Mouse (Mus musculus): ENCODE measurements around the gene Eef2. TPM values are rescaled to one million over a fixed set of nuclear protein-coding genes. Genes with fewer than 3 reads are reported as not detected.
A peak's percentile ranks its signal among the peaks of the same experiment; 100 is the strongest.
"Not testable (repeated sequence)": the region's sequence is repeated elsewhere in the genome, so short reads cannot be mapped to it uniquely, and the experiment has no call there.

Gene Eef2
- total RNA-seq, 2 experiments from 2014 or later = 1,326 to 1,351 TPM

DNA sequence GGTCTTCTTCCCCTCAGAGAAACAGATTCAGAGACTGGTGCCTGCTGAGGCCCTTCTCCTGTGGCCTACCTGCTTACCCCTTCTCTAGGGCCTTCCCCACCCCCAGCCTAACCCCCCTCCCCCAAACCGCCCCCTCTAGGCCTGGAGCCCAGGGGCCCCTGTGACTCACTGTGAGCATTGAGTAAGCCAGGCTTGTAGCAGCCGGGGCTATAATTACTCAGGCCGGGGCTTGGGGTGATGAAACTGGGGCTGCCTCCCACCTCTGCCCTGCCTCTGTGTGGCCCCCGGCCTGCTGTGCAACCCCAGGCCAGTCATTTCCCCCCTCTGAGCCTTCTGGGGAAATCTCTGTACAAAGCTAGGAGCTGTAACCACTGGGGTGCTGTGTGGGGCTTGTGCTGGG is 30.1 kb upstream of the Eef2 start:
- no peak for DNase-seq

DNA sequence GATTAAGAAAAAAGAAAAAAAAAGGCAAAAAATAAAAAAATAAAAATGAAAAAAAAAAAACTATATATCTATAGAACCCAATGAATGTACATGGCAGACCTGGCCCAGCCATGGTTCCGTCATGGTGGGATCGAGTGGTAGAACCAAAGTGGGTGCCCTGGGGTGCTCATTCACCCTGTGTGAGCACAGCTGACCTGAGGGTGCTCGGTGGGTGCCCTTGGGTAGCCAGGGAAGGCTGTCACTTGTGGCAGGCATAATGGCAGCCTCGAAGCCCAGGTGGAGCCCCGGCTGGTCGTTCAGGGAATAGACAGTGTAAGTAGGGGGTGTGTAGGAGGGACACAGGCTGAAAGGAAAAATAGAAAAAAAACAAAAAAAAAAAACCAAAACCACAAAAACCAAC is 25.2 kb upstream of the Eef2 start:
- no peak for DNase-seq

DNA sequence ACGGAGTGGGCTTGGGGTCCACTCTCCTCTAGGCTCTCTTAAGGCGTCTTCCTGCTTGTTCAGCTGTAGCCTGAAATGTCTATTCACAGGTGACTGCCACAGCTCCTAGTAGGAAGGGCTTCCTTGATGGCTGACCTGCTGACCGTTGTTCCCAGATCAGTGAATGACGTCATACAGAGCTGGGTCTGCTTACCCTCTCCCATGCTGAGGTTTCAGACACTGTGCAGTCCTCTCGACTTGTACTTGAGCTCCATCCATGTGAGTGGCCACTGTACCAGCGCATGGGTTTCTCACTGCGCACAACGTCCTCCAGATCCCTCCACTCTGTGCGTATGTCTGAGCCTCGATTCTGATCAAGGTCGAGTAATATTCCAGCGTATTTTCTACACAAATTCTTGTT is 23.8 kb upstream of the Eef2 start:
- no peak for DNase-seq

DNA sequence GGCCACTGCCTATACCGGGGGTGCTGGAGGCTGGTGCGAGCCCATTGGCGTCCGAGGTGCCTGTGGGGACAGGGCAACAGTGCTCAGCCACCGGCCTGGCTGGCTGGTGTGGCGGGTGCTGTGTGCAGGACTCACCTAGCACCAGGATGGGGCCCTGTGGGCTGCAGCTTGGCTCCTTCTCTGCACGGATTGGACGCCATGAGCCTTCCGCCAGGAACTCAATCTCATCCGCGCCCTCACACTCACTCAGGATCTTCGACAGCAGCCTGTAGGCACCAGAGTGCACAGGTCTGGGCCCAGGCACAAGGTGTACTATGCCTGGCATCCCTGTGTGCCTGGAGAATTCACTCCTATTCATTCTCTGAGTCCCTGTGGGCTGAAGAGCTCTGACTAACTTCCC is 22.1 kb upstream of the Eef2 start:
- DNase-seq = no peak

DNA sequence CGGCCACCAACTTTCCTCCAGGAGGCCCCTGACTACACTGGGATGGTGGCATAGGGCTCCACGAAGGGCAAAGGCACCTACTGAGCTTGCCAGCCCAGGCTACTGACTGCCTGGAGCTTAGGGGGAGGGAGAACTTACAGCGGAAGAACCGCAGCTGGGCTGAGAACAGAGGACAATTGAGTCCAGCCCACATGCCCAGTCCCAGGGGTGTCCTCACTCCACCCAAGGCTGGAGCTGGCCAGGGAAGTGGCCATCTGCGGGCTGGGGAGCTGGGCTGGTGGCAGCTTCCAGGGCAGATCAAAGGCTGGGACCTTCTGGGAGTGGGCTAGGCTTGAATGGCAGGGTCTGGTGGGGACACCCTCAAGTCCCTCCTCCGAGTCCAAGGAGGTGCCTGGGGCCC is 21.7 kb upstream of the Eef2 start:
- no peak for DNase-seq

DNA sequence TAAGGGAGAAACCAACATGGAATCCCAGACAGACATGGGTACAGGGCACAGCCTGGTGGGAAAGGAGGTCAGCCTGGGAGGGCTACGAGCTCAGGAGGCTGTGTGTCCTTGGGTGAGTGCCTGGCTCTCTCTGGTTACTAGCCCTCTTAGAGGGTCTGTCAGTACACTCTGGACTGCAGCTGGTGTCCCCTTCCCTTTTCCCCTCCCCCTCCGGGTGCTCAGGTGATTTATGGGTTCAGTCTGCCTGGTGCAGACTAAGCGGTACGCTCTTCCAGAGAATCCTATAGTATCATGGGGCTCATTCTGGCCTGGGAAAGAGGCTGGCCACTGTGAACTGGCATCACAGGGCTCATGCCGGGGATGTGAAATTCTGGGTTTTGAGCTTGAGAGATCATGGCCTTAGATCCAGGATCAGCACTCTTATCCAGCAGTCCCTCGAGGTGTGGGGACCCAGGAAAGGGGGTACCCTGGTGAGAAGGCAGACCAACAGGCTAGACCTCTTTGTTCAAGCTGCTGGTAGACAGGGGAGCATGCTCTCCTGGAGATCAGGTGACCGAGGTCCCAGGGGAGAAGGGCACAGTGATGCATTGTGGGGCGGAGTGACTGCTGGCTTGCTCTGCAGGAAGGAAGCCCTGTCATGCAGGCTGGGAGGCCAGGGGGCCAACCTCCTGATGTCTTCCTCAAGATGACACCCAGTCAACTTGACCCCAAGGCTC is 14.7 kb upstream of the Eef2 start:
- DNase-seq = no peak

DNA sequence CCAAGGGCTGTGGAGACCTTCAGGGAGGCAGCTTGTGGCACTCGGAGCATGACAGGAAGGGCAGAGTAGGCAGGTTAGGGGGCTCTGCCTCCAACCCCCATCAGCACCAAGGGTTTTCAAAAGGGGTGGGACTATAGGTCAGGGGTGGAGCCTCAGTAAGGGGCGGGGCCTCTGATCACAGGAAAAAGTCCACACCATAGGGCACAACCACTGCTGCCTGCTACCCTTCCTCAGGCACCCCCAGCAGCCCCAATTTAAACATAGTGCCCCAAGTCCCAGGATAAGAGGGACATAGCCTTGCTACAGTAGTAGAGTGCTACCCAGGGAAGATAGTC is 14.1 kb upstream of the Eef2 start:
- no peak for DNase-seq

DNA sequence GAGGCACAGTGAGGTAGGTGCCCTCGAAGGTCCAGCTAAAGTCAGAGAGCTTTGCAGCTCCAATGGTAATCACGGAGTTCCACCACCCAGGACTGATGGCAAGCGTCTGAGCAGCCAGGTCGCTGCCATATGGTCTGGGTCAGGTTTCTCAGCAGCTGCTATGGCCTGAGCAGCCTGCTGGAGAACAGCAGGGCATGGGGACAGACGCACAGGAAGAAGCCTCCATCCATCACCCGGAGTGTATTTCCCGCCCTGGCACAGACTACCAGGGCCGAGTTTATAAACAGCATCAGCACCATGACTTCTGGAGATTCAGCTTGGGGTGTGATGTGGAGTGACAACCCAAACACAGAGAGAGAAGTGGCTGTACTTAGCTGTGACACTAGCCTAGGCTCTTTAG is 11.3 kb upstream of the Eef2 start:
- DNase-seq = no peak

DNA sequence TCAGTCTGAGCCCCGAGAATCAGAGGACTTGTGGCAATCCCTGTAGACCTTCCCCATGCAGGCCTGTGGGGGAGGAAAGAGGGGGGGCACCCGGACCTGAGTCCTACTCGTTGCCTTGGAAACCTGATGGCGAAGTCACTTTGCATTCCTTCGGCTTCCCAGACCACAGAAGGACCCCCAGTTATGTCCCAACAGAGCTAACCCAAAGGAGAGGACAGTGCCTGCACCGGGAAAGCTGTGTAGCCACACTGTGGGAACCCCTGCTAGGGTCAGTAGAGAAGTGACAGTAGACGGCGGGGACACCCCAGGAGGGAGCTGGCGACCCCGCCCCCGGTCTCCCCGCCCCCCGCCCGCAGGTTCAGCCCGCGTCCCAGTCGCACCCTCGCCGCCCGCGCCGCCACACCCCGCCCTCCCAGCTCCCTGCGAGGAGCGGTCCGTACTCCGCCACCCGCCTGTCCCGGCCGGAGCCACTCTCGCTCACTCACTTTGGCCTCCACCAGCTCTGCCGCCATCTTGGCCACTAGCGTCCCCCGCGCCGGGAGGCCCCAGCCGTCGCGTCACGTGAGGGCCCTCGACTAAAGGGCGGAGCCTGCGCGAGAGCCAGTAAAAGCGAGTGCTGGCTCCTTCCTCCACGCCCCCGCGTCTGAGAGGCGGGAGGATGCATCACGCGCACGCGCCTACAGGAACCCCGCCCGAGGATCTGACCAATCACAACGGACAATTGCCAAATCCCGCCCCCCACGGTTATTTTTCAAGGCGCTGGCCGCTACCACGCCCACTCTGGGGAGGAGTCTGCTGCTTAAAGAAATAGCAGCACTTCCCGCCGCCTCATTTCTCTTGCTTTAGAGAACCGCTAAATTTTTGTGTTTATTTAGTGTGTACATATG is 9.0 kb upstream of the Eef2 start, which contains the start of gene Pias4:
Gene Pias4 (minus strand): TSS at position 724 of the 887 bp plus-strand sequence.
- DNase-seq = peak; percentile 100

DNA sequence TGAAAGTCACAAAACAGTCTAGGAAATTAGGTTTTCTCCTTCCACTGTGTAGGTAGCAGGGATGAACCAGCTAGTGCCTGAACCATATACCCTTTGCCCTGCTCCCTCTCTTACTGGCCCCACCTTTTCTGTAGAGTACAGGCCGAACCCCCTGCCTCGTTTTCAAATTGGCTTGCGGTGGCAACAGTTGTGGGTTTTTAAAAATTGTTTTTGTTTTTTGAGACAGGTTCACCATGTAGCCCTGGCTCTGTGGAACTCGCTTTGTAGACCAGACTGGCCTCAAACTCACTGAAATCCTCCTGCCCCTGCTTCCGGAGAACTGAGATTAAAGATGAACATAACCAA is 8.4 kb upstream of the Eef2 start:
- DNase-seq = no peak

DNA sequence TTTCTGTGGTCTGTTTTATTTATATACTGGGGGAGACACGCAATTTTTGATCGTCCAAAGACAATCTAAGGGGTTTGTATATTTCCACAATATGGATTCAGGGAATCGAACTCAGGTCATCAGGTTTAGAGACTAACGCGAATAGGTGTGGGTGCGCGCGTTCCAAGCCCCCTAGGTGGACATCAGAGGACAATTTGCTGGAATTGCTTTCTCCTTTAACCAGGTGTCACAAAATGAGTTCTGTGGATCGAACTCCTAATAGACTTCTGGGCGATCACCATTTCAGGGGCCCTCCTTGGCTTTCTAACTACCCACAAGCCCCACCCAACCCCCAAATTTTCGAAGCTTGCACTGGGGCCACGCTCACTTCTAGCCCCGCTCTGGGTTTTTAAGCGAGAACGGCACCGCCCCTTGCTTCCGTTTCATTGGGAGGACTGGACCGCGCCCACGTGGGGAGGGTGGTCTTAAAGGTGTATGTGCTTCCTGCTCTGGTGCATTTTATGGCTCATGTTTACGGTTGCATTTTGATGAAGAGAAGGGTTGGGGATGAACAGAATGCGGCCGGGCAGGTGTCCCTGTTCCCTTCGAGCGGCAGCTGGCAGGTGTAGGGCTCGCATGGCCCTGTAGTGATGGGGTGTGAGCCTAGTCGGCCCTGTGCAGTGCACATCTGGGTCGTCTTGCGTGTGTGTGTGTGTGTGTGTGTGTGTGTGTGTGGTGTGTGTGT is 7.7 kb upstream of the Eef2 start:
- DNase-seq = peak; percentile 86

DNA sequence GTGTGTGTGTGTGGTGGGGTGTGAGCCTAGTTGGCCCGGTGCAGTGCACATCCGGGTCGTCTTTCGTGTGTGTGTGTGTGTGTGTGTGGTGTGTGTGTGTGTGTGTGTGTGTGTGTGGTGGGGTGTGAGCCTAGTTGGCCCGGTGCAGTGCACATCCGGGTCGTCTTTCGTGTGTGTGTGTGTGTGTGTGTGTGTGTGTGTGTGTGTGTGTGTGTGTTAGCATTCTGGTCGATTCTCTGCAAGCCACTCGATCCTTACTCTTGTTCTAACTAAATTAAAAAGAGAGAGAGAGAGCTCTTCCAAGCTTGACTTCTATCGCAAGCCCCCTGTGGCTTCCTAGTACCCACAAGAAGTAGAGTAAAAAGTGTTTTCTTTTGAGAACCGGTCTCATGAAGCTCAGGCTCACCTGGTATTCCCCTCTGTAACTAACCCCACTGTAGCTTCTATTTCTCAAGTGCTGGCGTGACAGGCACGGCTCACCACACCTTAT is 7.0 kb upstream of the Eef2 start:
- not testable (repeated sequence) for DNase-seq

DNA sequence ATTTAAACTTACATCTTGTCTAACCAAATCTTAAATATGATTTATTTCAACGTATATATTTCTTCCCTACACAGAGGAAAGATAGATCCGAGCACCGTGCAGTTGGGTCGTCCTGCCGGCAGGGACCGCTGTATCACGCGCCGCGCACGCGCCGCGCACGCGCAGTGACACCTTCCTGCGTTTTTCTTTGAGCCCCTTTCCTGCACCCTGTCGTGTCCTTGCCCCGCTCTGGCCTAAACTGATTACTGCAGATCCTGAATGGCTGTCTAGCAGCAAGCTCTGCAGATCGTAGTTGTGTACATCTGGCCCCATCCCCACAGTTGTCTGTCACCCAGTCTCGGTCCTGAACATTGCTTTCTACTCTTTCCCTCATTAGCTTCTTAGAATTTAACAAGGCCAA is 3.3 kb upstream of the Eef2 start:
- peak; percentile 89 for DNase-seq

DNA sequence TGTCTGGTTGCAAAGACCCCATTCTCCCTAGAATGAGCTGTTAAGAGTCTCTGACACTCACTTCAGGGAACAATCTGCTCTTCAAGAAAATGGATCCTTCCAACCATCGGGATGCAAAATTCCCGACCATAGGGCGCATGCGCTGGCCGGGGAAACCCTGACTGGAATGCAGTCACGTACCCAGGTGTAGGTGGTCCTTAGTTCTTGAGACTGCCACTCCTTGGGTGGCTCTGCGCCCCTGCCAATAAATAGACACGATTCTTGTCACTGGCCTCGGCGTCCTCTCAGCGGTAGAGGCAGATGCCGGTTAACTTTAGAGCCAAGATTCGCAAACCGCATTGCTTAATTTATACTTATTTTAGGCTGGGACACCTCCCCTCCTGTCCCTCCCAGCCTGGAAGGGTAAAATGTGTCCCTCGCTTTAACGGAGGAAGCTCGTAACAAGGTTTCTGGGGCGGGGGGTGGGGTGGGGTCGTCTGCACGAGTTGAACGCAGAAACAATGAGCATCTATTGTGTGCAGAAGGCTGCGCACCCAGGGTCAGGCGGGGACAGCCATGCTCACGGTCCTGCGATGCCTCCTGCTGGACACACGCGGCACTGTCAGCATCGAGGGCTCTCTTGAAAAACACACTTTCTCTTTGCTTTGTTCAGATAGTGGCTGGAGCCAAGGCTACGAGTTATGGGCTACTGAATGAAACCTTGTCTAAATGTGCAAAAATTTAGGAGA is 1.6 kb upstream of the Eef2 start:
- peak; percentile 94 for DNase-seq

DNA sequence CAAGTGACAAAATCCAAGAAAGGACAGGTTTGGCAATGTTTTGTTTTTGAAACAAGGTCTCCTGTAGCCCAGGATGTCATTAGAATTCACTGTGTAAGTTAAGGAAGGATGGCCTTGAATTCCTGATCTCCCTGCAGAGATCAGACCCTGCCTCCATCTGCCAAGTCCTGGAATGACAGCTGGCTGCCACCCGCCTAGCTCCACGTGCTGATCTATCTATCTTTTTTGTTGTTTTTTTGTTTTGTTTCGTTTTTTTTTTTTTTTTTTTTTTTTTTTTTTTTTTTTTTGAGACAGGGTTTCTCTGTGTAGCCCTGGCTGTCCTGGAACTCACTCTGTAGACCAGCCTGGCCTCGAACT is 1.1 kb upstream of the Eef2 start:
- DNase-seq = not testable (repeated sequence)

DNA sequence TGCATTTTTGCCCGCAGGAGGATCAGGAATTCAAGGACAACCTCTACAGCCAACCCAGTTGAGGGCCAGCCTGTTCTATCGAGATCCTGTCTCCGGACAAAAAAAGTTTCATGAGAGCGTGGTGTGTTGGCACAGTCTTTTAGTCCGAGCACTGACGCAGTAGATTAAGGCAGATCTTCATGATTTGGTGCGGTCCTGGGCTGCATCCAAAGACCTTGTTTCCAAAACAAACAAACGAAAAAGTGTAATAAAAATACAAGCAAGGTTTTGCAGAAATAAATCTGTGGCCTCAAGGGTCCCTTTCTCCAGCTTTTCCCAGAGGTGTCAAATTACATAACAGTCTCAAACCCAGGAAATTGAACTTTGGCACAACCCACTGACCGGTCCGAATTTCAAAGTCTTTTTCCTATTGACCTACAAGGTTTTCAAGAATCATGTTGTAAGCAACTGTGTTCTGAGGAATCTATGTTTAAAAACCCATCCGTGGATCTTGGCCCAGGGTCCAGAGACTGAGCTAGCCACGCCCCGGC is 430 bp upstream of the Eef2 start:
- DNase-seq = peak; percentile 37

DNA sequence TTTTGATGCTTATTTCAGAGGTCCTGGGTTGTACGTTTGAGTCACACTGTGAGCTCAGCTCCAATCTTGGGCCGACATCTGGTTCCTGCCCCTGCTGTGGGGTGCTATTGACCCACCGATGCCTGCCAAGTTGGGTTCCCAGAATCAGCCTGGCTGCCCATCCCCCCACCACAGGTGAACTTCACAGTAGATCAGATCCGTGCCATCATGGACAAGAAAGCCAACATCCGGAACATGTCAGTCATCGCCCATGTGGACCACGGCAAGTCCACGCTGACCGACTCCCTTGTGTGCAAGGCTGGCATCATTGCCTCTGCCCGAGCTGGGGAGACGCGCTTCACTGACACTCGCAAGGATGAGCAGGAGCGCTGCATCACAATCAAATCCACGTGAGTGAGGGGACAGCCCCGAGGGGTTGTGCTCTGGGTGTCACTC is 1.1 kb downstream of the Eef2 start:
- DNase-seq = peak; percentile 59

DNA sequence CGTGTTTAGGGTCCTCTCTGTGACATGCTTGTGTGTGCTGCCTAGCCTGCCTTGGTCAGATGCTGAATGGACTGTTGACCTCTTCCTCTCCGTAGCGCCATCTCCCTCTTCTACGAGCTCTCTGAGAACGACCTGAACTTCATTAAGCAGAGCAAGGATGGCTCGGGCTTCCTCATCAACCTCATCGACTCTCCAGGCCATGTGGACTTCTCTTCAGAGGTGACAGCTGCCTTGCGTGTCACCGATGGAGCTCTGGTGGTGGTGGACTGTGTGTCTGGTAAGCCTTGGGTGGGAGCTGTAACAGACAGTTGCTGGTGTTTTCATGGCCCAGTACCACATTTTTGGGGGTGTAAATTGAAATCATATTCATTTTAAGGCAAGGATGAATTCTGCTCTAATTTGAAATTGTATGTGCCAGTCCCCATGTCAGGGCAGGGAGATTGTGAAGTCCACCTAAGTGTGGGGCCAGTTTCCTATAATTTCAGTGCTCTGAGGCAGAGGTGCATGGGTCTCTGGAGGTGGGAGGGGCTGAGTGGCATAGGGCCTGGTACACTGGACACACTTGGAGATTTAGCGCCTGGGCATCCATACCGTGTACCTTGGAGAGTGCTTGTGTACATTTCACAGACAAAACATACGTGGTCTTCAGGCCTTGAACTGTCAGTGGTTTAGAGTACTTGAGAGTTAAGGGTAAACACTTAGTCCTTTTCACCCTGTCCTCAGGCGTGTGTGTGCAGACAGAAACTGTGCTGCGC is 1.7 kb downstream of the Eef2 start:
- DNase-seq = peak; percentile 36

DNA sequence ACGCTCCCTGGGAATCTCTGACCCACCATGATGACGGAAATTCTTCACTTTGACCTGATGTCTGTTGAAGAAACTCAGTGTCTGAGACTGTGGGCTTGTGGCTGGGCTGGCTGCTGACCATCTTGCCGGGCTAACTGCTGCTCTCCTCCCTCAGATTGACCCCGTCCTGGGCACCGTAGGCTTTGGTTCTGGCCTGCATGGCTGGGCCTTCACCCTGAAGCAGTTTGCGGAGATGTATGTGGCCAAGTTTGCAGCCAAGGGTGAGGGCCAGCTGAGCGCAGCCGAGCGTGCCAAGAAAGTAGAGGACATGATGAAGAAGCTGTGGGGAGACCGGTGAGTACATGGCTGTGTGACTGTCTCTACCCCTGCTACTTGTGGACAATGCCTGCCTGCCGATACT is 2.5 kb downstream of the Eef2 start:
- no peak for DNase-seq

DNA sequence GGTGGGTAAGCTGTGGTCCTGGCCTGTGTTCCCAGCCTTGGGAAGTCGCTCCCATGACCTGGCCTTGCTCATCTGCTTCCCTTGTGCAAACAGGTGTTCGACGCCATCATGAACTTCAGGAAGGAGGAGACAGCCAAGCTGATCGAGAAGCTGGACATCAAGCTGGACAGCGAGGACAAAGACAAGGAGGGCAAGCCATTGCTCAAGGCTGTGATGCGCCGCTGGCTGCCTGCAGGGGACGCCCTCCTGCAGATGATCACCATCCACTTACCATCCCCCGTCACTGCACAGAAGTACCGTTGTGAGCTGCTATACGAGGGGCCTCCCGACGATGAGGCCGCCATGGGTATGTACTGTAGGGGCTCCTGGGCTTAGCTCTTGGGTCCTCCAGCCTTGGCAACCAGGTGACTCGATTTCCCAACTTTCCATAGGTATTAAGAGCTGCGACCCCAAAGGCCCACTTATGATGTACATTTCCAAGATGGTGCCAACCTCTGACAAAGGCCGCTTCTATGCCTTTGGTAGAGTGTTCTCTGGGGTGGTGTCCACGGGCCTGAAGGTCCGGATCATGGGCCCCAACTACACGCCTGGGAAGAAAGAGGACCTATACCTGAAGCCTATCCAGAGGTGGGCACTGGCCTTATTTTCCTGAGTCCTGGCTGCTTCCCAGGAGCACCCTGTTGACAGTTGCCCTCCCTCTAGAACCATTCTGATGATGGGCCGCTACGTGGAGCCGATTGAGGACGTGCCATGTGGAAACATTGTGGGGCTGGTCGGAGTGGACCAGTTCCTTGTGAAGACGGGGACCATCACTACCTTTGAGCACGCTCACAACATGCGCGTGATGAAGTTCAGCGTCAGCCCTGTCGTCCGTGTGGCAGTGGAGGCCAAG is 3.3 kb downstream of the Eef2 start:
- no peak for DNase-seq

DNA sequence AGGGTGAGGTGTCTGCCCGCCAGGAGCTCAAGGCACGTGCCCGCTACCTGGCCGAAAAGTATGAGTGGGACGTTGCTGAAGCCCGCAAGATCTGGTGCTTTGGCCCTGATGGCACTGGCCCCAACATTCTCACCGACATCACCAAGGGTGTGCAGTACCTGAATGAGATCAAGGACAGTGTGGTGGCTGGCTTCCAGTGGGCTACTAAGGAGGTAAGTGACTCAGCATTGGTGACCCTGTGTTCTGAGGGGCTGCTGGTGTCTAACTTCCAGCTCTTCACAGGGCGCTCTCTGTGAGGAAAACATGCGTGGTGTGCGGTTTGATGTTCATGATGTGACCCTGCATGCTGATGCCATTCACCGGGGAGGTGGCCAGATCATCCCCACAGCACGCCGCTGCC is 4.5 kb downstream of the Eef2 start:
- DNase-seq = no peak

All from heart, postnatal 4 days (tissue).